Mouse (Mus musculus) neutrophil, adult 5-6 weeks (primary cell): ENCODE results near the gene Zfp442. TPM values are rescaled to one million over a fixed set of nuclear protein-coding genes. Genes with fewer than 3 reads are reported as not detected.
"Not testable (repeated sequence)": the region's sequence is repeated elsewhere in the genome, so short reads cannot be mapped to it uniquely, and the experiment has no call there.

Source experiments
- ATAC-seq: fragments of 151-379, 151-347 bp; 2 replicates; pipeline ENCODE4 v1.8.0; 2017; ENCODE audit warnings: mild to moderate bottlenecking, moderate TSS enrichment; ENCODE audit not compliant: insufficient number of reproducible peaks, poor library complexity, low FRiP score, severe bottlenecking; ENCODE audit errors: extremely low read depth
- total RNA-seq: library from RNA; stranded (forward); fragments of 200-1000 nt; gene quantifications from 2 replicates; pipeline ENCODE4 v1.2.3, GENCODE M21; 2017

Zfp442 gene
- 1.7 and 2.2 TPM in 2 replicates for total RNA-seq

DNA sequence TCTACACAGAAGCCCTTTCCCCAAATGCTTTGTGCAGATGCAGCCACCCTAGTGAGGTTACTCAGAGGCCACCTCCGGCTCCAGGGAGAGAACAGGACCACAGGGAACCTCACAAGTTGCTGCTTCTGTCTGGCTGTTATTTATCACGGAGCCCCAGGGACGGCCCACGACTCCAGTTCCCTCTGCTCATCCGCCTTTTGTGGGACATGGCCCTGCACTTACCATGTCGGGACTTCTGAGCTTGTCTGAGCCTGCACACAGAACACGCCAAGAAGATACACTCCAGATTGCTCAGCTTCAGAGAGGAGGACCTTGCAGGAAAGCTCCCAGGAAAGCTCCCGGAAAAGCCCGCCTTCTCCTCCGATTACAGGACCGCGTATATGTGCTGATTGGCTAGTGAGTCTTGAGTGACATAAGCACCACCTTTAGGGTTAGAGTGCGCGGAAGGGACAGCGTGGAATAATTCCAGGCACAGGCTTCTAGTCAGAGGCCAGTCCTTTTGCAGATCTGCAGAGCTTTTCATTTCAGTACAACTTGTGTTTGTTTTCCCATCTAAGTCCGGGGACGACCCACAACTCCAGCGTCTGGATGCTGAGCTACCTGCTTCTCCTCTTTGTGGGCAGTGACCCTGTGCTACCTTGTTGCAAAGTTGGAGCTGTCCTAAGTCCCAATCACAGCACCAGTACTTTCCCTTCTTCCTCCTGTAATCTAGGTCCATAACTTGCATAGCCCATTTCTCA is at the start of gene Zfp442:
Gene Zfp442, minus strand, starts transcription at position 307 of the 740 bp plus-strand sequence.
- ATAC-seq: peak; percentile 53; the same call in 1 of the 2 replicates

DNA sequence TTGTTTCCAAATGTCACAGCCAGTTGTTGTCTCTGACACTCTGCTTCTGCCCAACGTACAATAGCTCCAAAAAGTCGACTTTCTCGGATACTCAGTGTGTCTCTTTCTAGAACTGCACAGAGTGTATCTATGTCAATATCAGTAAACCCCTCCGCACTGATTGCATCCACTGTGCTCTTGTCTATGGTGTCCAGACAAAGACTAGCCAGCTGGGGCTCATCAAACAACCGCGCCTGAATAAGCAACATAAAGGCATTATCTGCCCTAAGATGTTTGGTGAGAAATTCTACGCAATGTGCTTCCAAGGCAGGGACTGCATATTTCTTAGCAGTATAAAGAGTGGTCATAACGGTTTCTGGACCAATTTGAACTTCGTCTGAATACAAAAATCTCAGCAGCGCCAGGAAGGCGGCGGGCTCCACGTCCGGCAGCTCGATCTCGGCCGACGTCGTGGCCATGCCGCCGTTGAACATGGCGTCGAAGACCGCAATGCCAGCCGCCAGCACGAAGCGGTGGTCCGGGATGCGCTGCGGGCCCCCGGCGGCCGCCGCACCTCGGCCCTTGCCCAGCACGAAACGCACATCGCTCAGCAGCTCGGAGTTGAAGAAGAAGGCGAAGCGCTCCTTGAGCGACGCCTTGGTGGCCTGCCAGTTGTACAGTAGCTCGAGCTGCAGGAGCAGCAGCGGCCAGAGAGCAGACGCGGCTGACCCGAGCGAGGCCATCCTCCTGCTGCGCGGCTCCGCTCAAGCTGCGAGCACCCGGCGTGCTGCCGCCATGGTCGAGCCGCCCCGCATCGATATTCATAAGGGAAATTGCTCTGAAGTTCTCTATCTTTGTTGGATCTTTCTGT is 49.1 kb upstream of the Zfp442 start:
- 0 out of 2 replicates have a peak, but pooled peaks have one; percentile 26 for ATAC-seq

DNA sequence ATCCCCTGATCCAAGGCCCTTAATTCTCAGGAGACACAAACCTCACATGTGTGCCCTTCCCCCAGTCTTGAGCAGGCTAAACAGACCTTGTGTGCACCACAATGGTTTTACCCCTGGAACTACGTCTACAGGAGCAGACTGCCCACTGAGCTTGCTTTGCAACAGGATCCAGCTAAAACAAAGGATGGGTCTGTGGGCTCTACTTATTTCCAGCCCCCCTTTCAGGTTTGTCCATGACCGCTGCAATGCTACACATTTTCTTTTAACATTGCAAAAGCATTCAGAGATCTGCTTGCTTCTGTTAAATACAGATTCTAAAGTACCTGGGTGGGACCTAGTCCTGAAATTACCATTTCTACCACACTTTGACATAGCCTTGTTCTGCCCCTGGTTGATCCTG is 41.7 kb upstream of the Zfp442 start:
- ATAC-seq: no peak

DNA sequence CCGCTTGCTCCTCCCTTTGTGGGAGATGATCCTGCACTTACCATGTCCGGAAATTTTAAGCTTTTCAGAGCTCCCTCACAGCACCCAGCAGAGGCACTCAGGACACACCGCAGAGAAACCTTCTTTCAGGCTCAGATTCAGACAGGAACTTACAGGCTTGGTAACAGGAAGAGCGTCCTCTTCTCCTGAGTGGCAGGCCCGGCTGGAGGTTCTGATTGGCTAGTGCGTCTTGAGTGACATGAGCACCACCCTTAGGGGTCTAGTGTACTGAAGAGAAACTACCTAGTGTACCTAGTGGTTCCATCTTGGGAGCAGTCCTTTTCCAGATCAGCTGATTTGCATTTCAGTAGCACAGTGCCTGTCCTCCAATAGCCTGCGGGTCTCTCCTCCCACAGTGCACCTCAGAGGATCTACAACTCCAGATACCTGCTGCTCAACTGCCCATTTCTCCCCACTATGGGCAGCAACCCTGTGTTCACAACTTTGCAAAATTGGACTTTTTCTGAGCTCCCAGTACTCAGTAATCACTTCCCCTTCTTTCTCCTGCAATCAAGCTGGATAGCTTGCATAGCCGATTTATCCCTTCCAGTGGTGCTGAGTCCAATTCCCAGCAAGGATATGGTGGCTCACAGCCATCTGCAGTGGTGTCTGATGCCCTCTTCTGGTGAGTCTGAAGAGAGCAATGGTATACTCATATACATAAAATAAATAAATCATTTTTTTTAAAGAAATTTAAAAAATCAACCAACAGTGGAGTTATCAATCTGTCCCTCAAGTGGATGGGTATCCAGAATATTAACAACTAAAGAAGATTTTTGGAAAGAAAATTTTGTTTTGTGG is 33.9 kb upstream of the Zfp442 start, which contains the start of gene Zfp345:
Gene Zfp345, minus strand, starts transcription at position 153 of the 840 bp plus-strand sequence.
- ATAC-seq: not testable (repeated sequence)

DNA sequence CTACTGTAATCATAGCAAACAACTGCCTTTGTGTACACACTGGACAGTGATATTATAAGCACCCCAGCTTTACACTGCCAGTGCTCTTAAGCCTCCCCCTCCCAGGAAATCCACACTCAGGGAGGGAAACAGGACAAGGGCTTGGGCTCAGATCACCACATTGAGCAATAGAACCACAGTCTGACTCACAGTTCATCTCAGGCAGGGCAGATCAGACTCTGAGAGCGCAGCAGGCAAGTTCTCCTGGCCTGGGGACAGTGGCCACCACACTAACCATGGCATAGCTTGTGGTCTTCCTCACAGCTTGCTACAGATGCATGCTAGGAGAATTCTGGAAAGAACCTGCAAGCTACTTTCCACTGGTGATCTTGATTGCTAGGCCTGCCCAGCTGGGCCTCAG is 12.2 kb downstream of the Zfp442 start:
- ATAC-seq: not testable (repeated sequence)

DNA sequence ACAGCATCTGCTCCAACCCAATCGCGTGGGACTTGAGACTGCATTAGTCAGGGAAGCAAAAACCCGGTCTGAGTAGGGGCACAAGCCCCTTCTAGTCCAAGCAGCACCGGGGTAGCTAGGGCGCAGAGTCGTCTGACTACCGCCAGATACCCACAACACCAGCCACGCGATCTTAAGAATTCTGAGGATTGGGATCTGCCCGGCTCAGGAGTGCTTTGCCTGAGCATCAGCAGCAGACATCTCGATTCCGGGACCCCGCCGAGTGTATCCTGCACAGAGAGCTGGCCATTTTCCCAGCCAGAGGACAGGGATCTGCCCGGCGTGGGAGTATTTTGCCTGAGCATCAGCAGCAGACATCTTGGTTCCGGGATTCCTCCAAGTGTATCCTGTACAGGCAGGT is 39.1 kb downstream of the Zfp442 start:
- ATAC-seq: not testable (repeated sequence)

DNA sequence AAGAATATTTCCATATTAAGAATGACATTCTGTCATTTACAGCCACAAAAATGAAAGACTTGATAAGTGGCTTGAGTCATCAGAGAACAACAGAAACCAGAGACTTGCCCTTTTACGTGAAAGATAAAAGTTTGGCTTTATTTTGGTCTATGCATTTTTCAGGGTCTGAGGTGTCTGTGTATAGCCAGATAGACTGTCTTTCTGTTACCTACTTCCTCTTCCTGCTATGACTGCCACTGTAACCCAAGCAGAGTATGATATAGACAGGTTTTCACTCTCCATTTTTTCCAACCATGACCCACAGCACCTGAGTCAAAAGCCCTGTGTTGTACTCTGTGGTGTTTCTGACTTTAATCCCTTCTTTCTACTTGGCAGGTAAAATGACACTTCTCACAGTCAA is 61.1 kb downstream of the Zfp442 start:
- ATAC-seq: peak; percentile 67

DNA sequence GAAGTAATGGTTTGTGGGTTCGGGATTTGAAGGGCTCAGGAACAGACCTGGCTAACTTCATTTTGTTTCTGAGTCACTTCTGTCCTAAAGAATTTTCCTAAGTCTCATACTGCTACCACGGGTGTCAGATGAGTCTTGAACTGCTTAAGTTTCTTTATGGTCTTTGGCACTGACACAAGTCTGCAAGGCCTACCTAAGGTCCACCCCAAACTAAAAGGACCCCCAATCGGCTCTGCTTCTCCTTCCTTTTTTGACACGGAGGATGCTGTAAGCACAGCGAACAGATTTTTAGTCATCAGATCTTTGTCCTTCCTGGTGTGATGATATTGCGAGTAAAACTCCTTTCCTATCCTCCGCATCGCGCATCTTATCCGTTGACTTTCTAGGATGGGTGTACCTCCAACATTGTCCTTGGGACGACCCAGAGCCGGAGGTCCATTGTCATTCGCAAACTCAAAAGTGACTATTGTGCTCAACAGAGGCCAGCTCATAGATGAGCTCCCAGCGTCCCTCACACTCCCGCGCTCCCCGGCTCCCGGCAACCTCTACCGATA is 65.7 kb downstream of the Zfp442 start:
- not testable (repeated sequence) for ATAC-seq

DNA sequence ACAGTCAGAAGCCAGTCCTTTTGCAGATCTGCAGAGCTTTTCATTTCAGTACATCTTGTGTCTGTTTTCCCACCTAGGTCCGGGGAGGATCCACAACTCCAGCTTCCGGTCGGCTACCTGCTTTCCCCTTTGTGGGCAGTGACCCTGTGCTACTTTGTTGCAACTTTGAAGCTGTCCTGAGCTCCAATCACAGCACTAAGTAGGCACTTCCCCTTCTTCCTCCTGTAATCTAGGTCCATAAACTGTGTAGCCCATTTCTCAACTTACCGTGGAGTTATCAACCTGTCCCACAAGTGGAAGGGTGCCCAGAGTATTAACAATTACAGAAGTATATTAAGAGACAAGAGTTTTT is 88.4 kb downstream of the Zfp442 start:
- ATAC-seq: peak; percentile 36; the same call in 1 of the 2 replicates

DNA sequence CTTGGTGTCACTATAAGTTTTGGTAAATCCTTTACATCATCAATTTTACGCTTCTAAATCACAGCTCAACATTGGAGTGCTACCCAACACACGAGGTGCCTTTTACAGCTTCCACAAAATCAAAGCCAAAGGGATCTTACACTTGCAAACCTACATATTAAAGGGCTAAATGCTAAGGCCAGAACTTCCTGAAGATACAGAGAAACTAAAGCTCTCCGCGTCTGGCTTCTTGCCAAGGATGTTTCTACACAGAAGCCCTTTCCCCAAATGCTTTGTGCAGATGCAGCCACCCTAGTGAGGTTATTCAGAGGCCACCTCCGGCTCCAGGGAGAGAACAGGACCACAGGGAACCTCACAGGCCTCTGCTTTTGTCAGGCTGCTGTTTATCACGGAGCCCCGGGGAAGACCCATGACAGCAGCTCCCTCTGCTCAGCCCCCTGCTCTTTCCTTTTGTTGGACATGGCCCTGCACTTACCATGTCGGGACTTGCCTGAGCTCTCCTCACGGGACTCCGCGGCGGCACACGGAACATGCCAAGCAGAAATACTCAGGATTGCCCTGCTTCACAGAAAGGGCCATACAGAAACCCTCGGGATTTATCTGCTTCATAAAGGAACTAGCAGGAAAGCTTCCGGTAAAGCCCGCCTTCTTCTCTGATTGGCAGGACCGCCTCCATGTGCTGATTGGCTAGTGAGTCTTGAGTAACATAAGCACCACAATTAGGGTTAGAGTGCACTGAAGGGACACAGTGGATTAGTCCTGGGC is 89.0 kb downstream of the Zfp442 start, which contains the start of gene 3300002I08Rik:
Gene 3300002I08Rik, minus strand, starts transcription at position 653 of the 765 bp plus-strand sequence.
- ATAC-seq: peak; percentile 95

Other genes with a start within 250 kb of the Zfp442 start
- gene Zfp937, start 233.4 kb downstream of the Zfp442 start, total RNA-seq: 1.7 and 3.4 TPM in 2 replicates
- 7.9 and 15.8 TPM in 2 replicates for gene Gm21994, start 195.9 kb downstream of the Zfp442 start, total RNA-seq
- not detected in 2 replicates for gene Gm14124, start 194.0 kb downstream of the Zfp442 start, total RNA-seq
- 17.0 and 23.9 TPM in 2 replicates for gene Gm10130, start 127.8 kb downstream of the Zfp442 start, total RNA-seq
- gene 3300002I08Rik, start 88.7 kb downstream of the Zfp442 start, total RNA-seq: 10.7 and 15.1 TPM in 2 replicates
- not detected in 2 replicates for gene Zfp345, start 33.6 kb upstream of the Zfp442 start, total RNA-seq
- gene Cst7, start 118.9 kb upstream of the Zfp442 start, total RNA-seq: 2.3 and 7.6 TPM in 2 replicates
- 23.9 and 25.6 TPM in 2 replicates for gene Apmap, start 157.1 kb upstream of the Zfp442 start, total RNA-seq
- 56.7 and 57.8 TPM in 2 replicates for gene Acss1, start 217.0 kb upstream of the Zfp442 start, total RNA-seq
- 0.12 TPM in 1 of 2 replicates, not detected in the other for gene Vsx1, start 237.9 kb upstream of the Zfp442 start, total RNA-seq